Mouse (Mus musculus) testis, adult 2 months (tissue): ENCODE data around the gene Ddx18.

Source experiments
- CTCF ChIP-seq: fragments of 200-500 bp; IDR thresholded peaks from 2 replicates; pipeline ENCODE4 v1.5.1; 2012; ENCODE audit warnings: low read depth, mild to moderate bottlenecking, inconsistent platforms, low read length, moderate library complexity; ENCODE audit not compliant: control insufficient read depth, insufficient read depth, insufficient replicate concordance
- POLR2A ChIP-seq: fragments of 200-500 bp; IDR thresholded peaks from 2 replicates; pipeline ENCODE4 v1.6.1; 2012; ENCODE audit warnings: low read depth, mild to moderate bottlenecking, inconsistent platforms, low read length, moderate library complexity; ENCODE audit not compliant: control insufficient read depth

GRCm38 (mm10) chr1:121529286-121529685 is 38.5 kb downstream of the Ddx18 start:
- TF ChIP-seq POLR2A: no peak
- no peak for TF ChIP-seq CTCF
